Mouse (Mus musculus): ENCODE measurements at regions not wholly inside any gene's neighbourhood (a gene's known extent, or its start where the extent isn't known, plus 50 kb on each side); places are given as distances from the start of the nearest gene placed in this dataset.

DNA sequence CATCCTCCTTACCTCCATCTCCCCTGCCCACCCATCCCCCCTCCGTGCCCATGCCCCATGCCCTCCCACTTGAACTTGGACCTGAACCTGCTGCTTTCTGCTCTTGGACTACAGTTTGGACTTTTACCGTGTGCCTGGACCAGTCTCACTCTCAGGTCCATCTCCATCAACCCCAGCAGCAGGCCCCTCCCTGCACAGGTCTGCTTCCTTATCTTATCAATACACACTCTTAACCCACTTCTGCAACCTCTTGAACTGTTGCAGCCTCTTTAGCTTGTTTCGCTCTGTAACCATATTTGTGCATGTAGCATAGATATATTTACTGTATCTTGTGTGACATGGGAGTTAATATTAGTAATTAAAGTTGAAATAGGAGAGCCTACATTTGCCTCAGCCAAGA, 457.8 kb upstream of the Kcnab2 start:
- DNase-seq (ENCODE audit: low spot score in 2 of 2), result no peak

DNA sequence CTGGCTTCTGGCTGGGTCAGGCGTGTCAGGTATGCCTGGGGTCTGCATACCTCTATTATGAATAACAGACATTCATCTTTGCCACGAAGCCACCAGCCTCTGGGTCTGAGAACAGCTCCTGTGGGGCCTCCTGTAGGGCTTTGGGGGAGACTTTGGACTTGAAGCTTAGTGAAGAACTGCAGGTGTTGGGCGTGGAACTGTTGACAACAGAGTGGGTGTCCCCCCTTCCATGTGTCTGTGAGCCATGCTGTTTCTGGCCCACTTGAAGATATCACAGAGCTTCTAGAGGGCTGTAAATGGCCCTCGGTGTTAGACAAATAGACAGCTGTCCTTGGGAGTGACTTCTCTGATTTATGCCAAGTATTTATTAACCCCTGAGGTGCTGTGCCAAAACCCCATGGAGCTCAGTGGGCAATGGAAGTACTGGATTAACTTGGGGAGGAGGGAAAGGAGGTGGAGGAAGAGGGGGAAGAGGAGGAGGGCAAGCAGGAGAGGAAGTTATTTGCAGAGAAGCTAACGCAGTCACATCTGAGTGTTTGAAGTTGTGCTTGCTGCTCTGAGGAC, 450.8 kb upstream of the Kcnab2 start:
- DNase-seq (ENCODE audit: low spot score in 2 of 2), result no peak

DNA sequence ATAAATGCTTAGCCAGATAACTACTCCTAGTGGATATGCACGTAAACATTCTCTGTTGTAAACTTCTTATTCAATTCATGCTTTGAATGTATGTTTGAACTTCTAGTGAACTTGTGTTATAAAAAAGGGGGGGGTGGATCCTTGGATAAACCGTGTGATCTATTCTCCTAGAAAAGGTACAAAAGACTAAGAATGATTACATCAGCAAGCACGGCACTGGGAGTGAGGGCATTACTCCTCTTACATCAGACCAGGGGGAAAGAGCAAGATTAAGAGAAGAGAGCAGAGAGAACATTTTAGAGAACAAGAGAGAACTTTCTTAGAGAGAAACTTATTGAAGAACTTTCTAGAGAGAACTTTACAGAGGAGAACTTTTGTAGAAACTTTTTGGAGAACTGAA, 442.6 kb upstream of the Kcnab2 start:
- DNase-seq (ENCODE audit: low spot score in 2 of 2), result no peak

DNA sequence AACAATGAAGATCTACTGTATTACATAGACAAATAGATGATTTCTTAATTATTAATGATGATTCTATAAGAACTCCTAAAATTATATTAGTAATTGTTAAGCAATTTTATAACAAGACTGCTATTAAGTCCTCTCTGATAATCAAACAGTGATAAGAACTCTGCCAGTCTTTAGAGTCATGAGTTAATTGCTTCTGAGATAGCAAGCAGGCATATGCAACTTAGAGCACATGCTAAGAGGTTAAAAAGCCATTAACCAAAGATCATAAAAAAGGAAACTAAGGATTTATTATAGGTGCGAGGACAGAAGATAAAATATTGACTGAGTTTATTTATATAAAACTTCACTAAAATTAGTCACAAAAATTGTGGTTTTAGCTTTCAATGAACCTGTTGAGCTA, 442.2 kb upstream of the Kcnab2 start:
- no peak for DNase-seq (ENCODE audit: low spot score in 2 of 2)

DNA sequence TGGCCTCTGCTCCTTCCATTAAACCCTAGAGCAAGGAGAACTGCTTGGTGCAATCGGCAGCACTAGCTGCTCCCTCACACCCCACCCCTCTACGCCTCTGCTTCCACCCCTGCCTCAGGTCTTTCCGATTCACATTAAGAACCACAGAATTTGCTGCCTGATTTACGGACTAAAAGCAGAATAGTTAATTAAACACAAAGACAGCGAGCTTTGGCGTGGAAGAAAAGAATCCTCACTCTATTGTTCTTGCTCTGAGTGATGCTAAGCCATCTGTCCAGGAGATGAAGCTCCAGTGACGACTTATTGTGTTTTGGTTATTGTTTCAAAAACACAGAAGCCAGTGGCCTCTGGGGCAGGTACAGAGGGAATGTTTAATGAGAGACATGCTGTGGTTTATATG, 438.9 kb upstream of the Kcnab2 start:
- DNase-seq (ENCODE audit: low spot score in 2 of 2), result no peak

DNA sequence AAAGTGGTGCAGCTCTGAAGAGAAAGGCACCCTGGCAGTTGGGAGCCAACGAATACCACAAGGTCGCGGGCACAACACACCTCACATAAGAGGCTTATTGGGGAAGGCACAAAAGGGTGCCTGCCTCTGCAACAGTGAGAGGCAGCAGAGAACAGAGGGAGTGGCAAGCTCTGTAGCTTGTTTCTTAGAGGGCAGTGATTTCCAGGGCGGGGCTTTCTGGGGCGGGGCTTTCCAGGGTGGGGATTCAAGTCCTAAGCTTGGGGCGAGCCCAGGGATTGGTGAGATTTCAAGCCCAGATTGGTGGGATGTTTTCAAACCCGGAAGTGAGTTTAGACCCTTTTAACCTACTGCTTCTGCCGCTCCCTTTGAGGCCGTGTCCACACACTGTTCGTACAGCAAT, 435.8 kb upstream of the Kcnab2 start:
- no peak for DNase-seq (ENCODE audit: low spot score in 2 of 2)

DNA sequence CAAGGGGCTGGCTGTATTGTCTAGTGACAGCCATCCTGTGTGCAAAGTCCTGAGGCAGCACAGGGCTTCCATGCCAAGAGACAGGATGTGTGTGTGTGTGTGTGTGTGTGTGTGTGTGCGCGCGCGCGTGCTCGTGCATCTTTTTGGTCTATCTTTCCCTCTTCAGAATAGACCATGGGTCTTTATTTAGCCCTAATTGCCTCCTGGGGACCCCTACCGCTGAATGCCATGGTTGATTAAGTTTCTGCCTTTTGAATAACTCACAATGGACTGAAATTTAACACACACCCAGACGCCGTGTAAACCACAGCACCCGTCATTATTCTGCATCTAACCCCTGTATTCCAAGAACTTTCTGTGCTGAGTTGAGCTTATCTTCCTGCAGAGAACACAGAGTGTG, 435.2 kb upstream of the Kcnab2 start:
- no peak for DNase-seq (ENCODE audit: low spot score in 2 of 2)

DNA sequence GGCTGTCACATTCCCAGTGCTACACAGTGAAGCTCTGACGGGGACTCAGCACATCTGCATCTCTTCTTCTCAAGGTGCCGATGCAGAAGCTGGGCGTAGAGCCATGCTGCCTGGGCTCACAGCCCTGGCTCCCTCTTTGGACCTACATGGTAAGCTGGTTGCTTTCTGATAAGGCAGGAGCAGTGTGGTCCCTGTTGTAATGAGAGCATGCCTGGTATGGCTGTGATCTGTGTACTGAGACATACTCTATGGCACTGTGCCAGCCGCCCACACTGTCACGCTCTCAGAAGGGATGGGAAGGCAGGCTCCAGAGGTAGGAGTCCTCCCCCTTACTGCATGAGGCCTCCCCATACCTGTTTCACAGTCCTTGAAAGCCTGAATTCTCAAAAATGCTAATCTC, 430.6 kb upstream of the Kcnab2 start:
- DNase-seq (ENCODE audit: low spot score in 2 of 2), result no peak

DNA sequence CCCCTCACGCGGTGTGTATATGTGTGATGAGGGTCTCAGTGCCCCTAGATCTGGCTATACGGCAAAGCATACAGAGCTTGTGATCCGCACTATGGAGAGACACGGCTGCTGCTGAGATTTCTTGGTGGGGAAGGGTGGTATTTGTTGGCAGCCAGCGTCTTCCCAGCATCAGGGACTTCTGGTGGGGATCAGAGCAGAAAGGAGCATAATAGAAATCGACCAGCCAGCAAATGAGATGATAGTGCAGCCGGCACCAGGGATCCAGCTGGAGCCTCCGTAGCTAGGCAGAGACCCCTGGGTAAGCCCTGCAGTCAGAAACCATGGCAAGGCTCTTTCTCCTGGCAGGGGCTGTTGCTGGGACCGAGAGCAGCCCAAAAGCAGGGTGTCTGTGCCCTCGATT, 425.2 kb upstream of the Kcnab2 start:
- no peak for DNase-seq (ENCODE audit: low spot score in 2 of 2)

DNA sequence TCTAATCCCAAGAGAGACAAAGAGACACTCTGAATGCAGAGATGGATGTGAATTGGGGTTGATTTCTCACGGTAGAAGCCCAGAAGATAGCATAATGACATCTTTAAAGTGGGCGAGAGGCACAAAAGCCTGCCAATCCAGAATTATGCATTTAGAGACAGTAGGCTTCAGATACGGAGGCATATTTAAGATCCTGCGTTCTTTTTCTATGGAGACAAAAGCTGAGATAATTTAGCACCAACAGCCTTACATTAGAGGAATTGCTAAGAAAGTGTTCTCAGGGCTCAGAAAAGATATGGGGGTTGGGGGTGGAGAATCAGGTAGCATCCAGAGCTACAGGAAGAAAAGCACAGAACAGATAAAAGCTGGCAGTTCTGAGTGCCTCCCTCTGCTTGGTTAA, 422.4 kb upstream of the Kcnab2 start:
- DNase-seq (ENCODE audit: low spot score in 2 of 2), result no peak

DNA sequence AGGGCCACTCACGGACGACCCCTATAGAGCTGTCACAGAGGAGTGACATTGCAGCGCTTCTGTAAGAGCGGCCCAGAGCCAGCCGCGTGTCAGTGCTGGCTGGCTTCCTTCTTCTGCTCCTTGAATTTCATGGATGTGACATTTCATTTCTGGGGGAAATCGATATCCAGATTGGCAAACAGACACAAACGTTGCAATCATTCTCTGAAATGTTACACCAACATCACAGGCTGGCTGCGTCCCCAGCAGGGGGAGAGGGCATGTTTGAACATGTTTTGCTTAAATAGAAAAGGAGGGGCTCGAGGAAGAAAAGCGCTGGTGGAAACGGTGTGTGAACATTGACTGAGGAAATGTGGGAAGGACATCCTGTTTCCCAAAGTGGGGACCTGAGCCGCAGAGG, 417.4 kb upstream of the Kcnab2 start:
- DNase-seq (ENCODE audit: low spot score in 2 of 2), result no peak

DNA sequence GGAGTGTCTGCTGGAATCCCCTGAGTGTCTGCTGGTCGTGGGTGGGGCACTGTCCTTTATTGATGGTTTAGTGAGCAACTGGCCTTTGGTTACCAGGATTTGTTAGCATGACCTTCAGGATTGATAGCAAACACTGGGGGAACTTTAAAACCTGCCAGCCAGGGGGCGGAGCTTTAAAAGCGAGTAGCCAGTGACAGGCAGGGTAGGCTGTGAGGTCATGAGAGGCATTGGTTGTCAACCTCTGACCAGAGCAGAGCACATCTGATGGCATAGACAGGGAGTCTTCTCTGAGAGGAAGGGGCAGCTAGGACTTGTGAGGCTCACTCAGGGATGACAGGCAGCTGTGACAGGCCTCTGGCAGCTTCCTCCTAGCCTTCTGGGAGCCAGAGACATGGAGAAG, 415.3 kb upstream of the Kcnab2 start:
- no peak for DNase-seq (ENCODE audit: low spot score in 2 of 2)

DNA sequence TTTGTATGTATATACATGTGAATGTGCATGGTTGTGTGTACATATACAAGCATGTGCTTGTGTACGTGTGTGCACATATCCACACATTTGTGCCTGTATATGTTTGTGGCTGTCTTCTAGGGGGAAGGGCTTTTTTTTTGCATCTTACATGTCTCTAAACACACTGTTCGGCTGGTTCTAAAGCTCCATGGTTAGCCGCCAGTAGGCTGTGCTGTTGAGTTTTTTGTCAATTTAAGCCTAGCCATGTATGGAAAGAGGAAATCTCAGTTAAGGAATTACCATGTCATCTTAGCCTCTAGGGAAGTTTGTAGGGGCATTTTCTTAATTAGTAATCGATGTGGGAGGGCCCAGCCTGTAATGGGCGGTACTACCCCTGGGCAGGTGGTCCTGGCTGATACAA, 411.5 kb upstream of the Kcnab2 start:
- no peak for DNase-seq (ENCODE audit: low spot score in 2 of 2)

DNA sequence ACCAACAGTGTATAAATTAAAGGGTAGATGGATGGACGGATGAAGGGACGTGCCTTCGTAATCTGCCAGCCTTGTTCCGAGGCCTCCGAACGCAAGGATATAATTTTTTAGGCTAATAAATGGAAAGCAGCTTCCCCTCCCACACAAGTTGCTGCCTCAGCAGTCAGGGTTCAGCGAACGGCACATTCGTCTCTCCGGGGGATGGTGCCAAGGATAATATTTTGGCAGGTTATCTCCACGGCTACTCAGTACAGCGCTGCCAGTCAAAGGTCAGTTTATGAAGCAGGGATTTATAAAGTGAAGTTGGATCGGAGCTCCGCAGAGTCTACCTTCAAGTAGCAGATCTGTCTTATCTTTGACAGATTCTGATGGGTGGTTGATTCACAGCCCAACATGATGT, 410.6 kb upstream of the Kcnab2 start:
- DNase-seq (ENCODE audit: low spot score in 2 of 2), result no peak

DNA sequence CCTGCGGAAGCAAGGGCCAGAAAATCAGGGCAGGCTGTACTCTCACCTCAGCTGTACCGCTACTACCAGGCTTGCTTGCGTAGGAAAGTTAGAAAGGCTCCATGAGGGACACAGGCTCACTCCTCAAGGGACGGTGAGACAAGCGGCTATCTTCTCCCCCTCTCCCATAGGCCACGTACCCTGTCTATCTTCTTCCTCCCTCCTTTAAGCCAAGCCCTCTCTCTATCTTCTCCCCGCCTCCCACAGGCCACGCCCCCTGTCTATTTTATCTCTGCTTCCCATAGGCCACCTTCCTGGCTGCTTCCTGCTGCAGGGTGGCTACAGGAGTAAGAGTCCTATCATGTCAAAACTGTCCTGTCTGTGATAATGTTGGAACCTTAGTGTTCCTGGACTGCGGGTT, 409.1 kb upstream of the Kcnab2 start:
- DNase-seq (ENCODE audit: low spot score in 2 of 2), result no peak

DNA sequence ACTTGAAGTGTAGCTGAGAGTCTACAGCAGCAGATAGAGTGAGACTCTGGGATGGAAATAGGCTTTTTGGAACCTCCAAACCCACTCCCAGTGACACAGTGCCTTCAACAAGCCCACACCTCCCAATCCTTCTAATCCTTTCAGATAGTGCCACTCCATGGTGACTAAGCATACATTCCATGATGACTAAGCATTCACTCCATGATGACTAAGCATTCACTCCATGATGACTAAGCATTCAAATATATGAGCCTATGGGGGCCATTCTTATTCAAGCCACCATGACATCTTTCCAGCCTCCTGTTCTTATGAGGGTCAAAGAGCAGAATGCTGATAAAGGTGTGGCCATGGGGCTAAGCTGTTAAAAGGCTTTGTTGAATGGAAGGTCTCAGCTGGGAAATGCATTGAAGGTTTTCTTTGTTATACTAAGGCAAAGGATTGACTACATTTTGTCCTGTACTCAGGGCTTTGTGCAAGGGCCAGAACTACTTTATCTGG, 403.8 kb upstream of the Kcnab2 start:
- DNase-seq (ENCODE audit: low spot score in 2 of 2), result no peak

DNA sequence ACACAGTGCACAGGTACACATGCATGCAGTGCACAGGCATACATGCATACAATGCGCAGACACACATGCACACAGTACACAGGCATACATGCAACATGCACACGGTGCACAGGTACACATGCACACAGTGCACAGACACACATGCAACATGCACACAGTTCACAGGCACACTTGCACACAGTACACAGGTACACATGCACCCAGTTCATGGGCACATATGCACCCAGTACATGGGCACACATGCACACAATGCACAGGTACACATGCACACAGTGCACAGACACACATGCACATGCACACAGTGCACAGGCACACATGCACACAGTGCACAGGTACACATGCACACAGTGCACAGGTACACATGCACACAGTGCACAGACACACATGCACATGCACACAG, 402.7 kb upstream of the Kcnab2 start:
- DNase-seq (ENCODE audit: low spot score in 2 of 2), result no peak

DNA sequence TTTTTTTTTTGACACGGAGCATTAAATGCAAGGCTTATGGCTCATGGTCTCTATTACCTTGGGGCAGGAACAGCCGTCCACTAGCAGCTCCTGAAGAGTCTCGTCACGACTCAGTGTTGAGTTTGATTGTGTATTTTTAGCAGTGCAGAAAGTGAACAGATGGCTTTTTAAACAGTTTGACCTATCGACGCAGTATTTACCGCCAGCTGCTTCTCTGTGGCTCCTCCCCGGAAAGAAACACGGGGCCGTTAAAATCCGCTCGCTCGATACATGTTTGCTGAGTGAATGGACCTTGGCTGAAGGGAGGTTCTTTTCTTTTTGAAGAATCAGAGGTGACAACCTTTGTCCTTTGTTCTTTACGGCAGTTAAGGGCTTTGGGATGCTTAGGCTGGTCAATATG, 401.3 kb upstream of the Kcnab2 start:
- no peak for DNase-seq (ENCODE audit: low spot score in 2 of 2)

DNA sequence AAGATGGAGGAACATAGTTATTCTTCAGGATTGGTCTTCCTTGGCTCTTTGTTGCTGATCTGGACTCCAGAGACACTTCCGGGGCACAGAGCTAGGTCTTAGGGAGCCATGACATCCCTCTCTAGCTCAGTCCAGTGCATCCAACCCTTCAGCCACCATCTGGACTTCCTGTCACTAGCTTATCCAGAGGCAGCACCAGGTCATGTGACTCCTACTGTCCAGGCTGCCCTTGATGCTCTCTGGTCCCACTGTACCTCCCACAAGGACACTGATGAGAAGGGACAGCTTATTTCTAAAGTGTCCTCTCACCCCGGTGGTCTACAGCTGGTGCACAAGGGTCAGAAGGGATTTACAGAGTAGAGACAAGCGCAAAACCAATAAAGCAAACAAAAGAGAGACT, 400.7 kb upstream of the Kcnab2 start:
- no peak for DNase-seq (ENCODE audit: low spot score in 2 of 2)

DNA sequence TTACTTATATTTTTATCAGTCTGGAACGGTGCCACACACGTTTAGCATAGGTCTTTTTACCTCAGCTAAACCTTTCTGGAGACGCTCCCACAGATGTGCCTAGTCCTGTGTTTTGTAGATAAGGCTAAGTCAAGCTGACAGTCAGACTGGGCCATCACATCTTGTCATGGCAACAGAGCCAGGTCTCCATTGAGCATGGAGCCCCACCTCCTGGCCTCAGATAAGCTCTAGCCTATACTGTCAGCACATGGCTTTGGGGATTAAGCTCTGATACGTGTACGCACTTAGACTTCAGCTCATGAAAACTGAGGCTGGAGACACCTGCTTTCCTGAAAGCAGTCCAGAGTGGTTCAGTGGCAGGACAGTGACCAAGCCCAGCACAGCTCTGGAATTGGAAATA, 392.4 kb upstream of the Kcnab2 start:
- DNase-seq (ENCODE audit: low spot score in 2 of 2), result no peak

DNA sequence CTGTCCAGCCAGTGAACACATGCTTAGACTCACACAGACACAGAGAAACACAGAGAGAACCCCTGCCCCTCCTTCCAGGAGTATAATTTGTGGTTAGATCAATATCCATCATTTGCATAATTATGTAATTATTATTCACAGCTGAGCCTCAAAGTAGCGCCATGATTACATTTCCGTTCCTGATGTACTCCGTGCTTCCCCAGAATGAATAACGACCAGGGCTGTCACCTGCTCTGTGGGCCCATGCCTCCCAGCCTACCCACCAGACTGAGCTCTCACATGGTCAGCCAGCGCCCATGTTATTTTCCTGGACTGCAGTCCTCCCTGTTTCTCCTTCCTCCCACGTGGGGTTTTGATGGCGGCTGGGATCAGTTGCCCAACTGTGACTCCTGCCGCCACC, 388.2 kb upstream of the Kcnab2 start:
- DNase-seq (ENCODE audit: low spot score in 2 of 2), result no peak

DNA sequence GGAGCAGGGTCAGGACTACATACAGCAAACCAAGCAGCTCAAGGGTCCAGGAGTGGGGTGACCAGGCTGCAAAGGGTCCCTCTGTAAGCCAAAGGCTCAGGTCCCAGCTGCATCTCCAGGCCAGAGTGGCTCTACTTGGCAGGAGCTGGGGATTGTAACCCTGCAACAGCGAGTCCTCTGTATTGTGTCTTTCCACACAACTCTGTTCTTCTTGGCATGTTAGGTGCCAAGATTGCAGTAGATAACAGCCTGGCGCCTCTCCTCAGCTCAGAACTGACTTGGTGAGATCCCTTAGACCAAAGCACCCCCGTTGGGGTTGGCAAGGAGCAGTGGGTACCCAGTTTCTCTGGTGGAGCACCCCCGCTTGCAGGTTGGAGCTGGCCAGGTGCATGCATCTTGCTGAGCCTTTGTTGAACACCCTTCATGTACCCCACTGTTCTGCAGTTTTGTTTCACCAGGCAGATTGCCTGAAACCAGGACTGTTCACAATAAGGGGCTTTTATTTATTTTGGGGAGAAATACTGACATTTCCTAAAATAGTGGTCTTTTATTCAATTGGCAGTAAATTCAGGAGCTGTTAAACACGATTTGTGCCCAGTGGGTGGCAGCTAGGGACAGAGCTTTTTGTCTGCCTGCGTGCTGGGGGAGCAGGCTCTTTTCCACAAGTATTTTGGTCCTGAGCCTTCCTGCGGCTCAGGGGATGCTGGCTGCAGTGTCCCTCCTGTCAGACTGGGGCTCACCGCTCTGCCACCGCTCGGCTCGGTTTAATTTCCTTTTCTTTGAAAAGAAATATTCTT, 385.3 kb upstream of the Kcnab2 start:
- no peak for DNase-seq (ENCODE audit: low spot score in 2 of 2)

DNA sequence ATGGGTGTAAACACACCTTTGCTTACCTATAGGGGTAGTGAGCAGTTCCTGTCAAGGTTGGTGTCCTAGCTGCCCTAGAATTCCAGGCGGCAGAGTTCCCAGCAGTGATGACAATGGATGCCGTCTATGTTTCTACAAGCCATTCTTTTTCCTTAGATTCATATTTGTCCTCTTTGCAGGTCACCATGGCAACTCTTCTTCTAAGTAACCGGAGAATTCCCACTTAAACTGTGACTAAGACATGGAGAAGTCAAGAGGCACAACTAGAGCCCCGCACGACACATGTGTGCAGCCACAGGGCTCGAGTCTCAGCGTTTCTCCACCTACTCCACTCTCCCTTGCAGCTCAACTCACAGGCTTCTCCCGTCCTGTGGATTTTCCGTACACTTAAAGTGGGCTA, 381.5 kb upstream of the Kcnab2 start:
- no peak for DNase-seq (ENCODE audit: low spot score in 2 of 2)

DNA sequence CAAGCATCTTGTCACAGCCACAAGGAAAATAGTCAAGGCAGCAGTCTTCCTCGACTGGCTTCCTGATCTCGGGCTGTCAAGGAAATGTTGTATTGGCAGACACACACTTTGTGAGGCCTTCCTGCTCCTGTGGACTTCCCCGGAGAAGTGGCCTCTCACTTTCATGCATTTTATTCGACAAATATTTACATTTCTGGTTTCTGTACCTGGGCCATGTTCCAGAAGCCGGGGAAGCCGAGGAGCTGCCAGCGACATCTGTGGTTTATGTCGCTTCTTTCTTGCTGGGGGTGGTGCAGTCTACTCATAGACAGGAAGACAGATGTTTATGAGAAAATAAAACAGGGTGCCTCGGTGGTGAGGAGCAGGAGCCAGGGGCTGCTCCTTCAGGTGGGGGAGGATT, 372.5 kb upstream of the Kcnab2 start:
- DNase-seq (ENCODE audit: low spot score in 2 of 2), result no peak
